Mouse (Mus musculus) thymus, postnatal 25 days (tissue): Measurements from ENCODE around the gene Smcr8.
A peak's percentile ranks its signal among the peaks of the same experiment; 100 is the strongest.
"Not testable (repeated sequence)": the region's sequence is repeated elsewhere in the genome, so short reads cannot be mapped to it uniquely, and the experiment has no call there.

Source experiments
- DNase-seq: peaks from one replicate; pipeline ENCODE4 v3.0.0; 2022

Gene Smcr8

DNA sequence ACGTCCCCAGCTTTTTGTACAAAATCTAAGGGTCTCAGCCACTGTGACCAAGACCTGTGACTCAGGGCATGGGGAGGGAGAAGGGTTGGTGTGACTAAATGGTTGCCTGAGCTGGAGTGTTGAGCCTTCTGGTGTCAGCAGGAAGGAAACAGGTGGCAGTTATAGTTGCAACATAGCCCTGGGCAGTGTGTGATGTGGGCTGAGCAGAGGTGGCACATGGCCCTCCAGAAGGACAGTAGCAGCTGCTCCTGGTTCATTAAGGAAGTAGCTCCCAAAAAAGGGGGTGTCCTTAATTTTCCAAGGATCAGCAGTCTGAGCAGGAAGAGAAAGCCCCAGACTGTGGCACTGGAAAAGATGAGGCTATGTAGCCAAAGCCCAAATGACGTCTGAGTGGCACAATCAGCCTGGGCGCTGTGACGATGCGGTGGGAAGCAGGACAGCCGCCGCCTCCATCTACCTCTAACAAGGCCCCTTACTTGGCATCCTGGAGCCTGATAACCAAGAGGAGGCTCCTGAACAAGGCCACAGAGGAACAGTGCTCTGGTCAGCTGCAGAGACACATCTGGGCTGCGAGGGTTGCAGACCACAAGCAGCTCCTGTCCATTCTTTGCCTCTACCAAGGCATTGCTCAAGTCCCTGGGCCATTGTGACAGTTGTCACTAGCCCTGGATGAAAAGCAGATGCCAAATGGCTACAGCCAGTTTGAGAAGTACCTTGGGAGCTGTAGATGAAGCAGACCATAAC, 7.0 kb downstream of the Smcr8 start:
- no peak for DNase-seq

- no peak for DNase-seq
Measured at GRCm38 (mm10) chr11:60787595-60787994, 10.3 kb downstream of the Smcr8 start.

DNA sequence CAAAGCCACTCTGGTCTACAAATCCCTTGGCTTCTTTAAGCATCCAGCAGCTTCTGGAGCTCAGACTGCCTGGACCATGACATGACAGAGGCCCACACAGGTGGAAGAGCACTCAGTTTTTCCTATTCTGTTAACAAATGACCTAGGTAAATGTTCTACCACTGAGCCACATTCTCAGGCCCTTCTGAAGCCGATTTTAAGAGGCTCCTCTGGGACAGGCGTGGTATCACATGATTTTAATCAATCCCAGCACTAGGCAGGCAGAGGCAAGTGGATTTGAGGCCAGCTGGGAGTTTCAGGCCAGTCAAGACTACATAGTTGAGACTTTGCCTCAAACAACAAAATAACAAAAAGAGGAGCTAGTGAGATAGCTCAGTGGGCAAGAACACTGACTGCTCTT, 13.1 kb downstream of the Smcr8 start:
- no peak for DNase-seq

DNA sequence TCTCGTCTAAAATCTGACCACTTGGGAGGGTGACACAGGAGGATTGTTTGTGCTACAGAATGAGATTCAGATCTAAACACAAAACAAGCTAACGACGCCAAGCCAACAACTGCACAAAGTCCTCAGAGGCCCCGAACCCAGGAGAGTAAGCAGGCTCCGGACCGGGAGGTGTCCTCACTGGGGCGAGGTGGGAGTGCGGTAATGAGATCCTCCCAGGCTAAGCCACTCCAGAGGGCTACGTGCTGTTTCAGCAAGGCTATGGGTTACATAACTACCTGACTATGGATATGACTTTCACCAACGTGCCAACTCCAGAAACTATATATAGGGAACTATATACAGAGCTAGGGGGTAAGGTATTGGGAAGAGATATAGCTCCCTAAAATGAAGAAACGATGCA, 19.0 kb downstream of the Smcr8 start:
- no peak for DNase-seq

GRCm38 (mm10) chr11:60799977-60800376, 22.7 kb downstream of the Smcr8 start:
- DNase-seq: no peak

DNA sequence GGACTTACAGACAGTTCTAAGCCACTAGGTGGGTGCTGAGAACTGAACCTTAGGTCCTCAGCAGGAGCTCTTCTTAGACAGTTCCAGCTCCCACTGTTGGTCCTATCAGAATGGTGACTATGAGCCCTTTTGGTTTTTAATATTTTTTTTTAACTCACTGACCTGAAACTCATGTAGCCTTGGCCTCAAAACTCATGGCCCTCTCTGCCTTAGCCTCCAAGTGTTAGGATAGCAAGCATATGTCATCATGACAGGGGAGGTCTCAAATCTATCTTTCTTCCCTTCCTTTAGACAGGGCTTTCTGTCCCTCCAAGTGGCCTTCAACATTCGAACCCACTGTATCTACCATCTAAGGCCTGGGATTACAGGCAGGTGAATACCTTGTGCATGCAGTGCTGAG, 23.6 kb downstream of the Smcr8 start:
- DNase-seq: no peak

GRCm38 (mm10) chr11:60808286-60809070, 31.2 kb downstream of the Smcr8 start:
- DNase-seq: no peak

- no peak for DNase-seq
Measured at GRCm38 (mm10) chr11:60809546-60809945, 32.2 kb downstream of the Smcr8 start.

- DNase-seq: no peak
Measured at GRCm38 (mm10) chr11:60810046-60810965, 33.0 kb downstream of the Smcr8 start.

GRCm38 (mm10) chr11:60811054-60811460, 33.7 kb downstream of the Smcr8 start:
- peak; percentile 97 for DNase-seq

- not testable (repeated sequence) for DNase-seq
Measured at GRCm38 (mm10) chr11:60811618-60812017, 34.3 kb downstream of the Smcr8 start, which contains the start of gene Shmt1. Gene Shmt1 (minus strand): TSS chr11:60811718.

DNA sequence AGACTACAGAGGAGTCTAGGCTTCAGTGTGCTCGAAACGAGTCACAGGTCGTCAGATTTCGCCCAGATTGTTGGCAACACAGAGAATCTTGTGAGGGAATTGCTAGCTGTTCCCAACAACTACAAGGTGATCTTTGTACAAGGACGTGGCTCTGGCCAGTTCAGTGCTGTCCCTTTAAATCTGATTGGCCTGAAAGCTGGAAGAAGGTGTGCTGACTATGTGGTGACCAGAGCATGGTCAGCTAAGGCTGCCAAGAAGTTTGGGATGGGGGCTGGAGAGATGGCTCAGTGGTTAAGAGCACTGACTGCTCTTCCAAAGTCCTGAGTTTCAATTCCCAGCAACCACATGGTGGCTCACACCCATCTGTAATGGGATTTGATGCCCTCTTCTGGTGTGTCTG, 39.1 kb downstream of the Smcr8 start:
- no peak for DNase-seq

GRCm38 (mm10) chr11:60823771-60824170, 46.4 kb downstream of the Smcr8 start:
- DNase-seq: no peak

DNA sequence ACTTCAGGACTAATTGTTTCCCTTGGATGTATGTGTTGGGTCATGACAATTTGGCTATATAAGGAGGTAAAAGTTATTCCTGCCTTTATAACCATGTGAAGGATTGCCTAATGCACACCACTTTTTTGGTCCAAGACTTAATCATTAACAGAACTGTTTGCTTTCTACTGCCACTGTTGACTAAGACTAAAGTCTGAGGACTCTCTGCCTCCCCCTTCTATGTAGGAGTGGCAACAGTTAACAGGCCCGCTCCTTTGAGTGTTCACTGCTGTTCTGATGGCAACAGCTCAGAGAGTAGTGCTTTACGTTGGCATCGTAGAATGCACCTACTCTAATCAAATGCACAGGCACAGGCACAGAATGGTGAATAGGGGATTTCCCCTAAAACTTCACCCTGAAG, 47.9 kb downstream of the Smcr8 start:
- no peak for DNase-seq

- no peak for DNase-seq
Measured at GRCm38 (mm10) chr11:60826700-60827099, 49.4 kb downstream of the Smcr8 start.

DNA sequence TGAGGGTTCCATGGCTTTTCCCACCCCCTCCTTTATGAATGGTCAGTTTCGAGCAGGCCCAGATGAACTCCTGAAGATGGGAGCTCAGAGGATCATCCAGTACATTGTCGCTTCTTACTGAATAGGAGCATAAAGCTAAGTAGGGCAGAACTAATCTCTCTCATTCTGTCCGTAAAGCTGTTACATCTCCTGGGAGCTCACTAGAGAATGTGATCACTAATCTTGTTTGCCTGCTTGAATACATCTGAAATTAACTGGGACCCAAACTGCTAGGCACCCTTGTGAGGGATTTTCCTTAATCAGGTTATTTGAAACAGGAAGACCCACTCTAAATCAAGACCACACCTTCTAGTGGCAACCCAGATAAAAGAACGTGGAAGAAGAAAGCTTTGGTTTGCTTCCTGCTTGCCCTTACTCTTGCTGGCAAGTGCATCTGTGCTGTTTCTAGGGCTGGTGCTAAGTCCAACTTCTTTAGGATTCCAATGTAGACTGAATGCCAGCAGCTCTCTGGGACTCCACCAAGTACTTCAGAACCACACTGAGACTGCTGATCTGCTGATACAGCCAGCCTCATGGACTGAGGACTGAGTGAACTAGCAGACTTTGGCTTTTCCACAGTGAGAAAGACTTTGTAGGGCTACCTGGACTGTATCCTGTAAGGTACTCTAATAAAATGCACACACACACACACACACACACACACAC, 50.1 kb downstream of the Smcr8 start:
- DNase-seq: no peak

GRCm38 (mm10) chr11:60828903-60829302, 51.6 kb downstream of the Smcr8 start:
- no peak for DNase-seq

- DNase-seq: peak; percentile 85
Measured at GRCm38 (mm10) chr11:60830433-60831052, 53.2 kb downstream of the Smcr8 start, which contains the start of gene Dhrs7b. Gene Dhrs7b (plus strand): TSS chr11:60830631.

DNA sequence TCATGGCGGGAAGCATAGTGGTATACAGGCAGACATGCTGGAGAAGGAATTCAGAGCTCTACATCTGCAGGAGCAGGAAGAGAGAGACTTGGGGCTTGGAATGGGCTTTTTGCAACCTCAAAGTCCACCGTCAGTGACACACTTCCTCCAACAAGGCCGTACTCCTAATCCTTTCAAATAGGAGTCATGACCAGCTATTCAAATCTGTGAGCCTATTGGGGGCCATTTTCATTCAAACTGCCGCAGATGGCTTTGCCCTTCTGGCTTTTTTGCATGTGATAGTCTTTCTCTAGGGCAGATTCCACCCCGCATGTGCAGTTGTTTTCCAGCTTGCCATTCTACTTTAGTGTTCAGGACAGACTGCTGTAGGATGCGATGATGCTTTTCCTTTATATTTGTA, 59.6 kb downstream of the Smcr8 start:
- no peak for DNase-seq
